In genomic region chr6:22417189-22417588, GRCm38 (mm10) we compare ENCODE assay signal across 14 mouse cellular contexts.
DNase-seq lines count a peak whose midpoint lies in the region; ATAC-seq and TF ChIP-seq lines count a peak whose summit lies in the region.
"Had no signal": no experiment of that assay in that cellular context is flagged by ENCODE, and none has a peak within 500 bp of the region (broad histone marks: within the 10 kb centered on the region; RNA-seq: fewer than 3 reads in every experiment).

No protein-coding gene starts in this region.

- no peaks in the 10 kb centered on the region for H3K4me1 ChIP-seq in lung, postnatal 0 days (ENCODE audit: insufficient read depth, low read depth, low read length)
- no peaks in the 10 kb centered on the region for H3K4me1 ChIP-seq in kidney, postnatal 0 days (replicated peaks; ENCODE audit: insufficient read depth, low read length)
- H3K4me1 ChIP-seq in stomach, embryonic 16.5 days (ENCODE audit: control insufficient read depth, insufficient read depth, low read length): 0 out of 2 replicates have a peak, but pooled peaks cover 3% of the 10 kb centered on the region
- peaks cover 4% of the 10 kb centered on the region; the same call in 1 of the 2 replicates for H3K4me1 ChIP-seq in heart, embryonic 11.5 days (ENCODE audit: control insufficient read depth, insufficient read depth, low read length)
- H3K4me1 ChIP-seq: embryonic facial prominence, embryonic 13.5 days; liver, embryonic 12.5 days had no signal

- no peaks in the 10 kb centered on the region for H3K9me3 ChIP-seq in lung, postnatal 0 days (ENCODE audit: low read length)
- no peaks in the 10 kb centered on the region for H3K9me3 ChIP-seq in kidney, postnatal 0 days (replicated peaks; ENCODE audit: low read length)
- no peaks in the 10 kb centered on the region for H3K9me3 ChIP-seq in stomach, embryonic 16.5 days (replicated peaks; ENCODE audit: control insufficient read depth, low read length)
- H3K9me3 ChIP-seq in heart, embryonic 11.5 days (replicated peaks; ENCODE audit: control insufficient read depth, low read length): no peaks in the 10 kb centered on the region
- H3K9me3 ChIP-seq: embryonic facial prominence, embryonic 13.5 days; liver, embryonic 12.5 days had no signal

- no peak overlapping the region for H3K4me3 ChIP-seq in lung, postnatal 0 days (ENCODE audit: low read depth, low read length)
- no peak overlapping the region for H3K4me3 ChIP-seq in kidney, postnatal 0 days (replicated peaks; ENCODE audit: low read depth, low read length)
- H3K4me3 ChIP-seq in stomach, embryonic 16.5 days (replicated peaks; ENCODE audit: low read length): no peak overlapping the region
- H3K4me3 ChIP-seq in heart, embryonic 11.5 days (ENCODE audit: low read depth, low read length): no peak overlapping the region
- H3K4me3 ChIP-seq: embryonic facial prominence, embryonic 13.5 days; heart, embryonic 12.5 days; liver, embryonic 12.5 days had no signal

- no peaks in the 10 kb centered on the region for H3K27me3 ChIP-seq in lung, postnatal 0 days (replicated peaks; ENCODE audit: insufficient read depth, low read length)
- H3K27me3 ChIP-seq in kidney, postnatal 0 days (ENCODE audit: insufficient read depth, low read length): no peaks in the 10 kb centered on the region
- H3K27me3 ChIP-seq in stomach, embryonic 16.5 days (ENCODE audit: control insufficient read depth, insufficient read depth, low read length): no peaks in the 10 kb centered on the region
- no peaks in the 10 kb centered on the region for H3K27me3 ChIP-seq in heart, embryonic 11.5 days (ENCODE audit: control insufficient read depth, insufficient read depth, low read length)
- H3K27me3 ChIP-seq: CH12.LX; embryonic facial prominence, embryonic 13.5 days; heart, embryonic 12.5 days; liver, embryonic 12.5 days had no signal

- H3K9ac ChIP-seq in lung, postnatal 0 days (replicated peaks; ENCODE audit: low read depth): no peak overlapping the region
- H3K9ac ChIP-seq in kidney, postnatal 0 days (ENCODE audit: low read depth, low read length): no peak overlapping the region
- no peak overlapping the region for H3K9ac ChIP-seq in stomach, embryonic 16.5 days (ENCODE audit: low read length)
- H3K9ac ChIP-seq in heart, embryonic 11.5 days (ENCODE audit: low read depth, low read length): no peak overlapping the region
- H3K9ac ChIP-seq: embryonic facial prominence, embryonic 13.5 days; heart, embryonic 12.5 days; hindbrain, embryonic 14.5 days; liver, embryonic 12.5 days had no signal

- WGBS in lung, postnatal 0 days: 51% methylated on average over 2 of the region's 2 CpGs
- 35% methylated on average over 2 of the region's 2 CpGs for WGBS in kidney, postnatal 0 days
- 54% methylated on average over 2 of the region's 2 CpGs for WGBS in stomach, embryonic 16.5 days
- WGBS in heart, embryonic 11.5 days (ENCODE audit: insufficient replicate concordance): 61% methylated on average over 2 of the region's 2 CpGs

- DNase-seq in lung, postnatal 0 days (ENCODE audit: low spot score): peak; percentile 42
- DNase-seq in lung, postnatal 4 days: no peak
- DNase-seq in fat pad, adult 2 months (ENCODE audit: extremely low read depth, low read depth, low spot score): peak; percentile 7
- peak; percentile 29 for DNase-seq in kidney, postnatal 0 days (ENCODE audit: low spot score)
- no peak for DNase-seq in cerebellum, postnatal 25 days
- DNase-seq in cerebellum, adult 8-10 months: no peak
- DNase-seq: layer of hippocampus, postnatal 36 days had no signal

- peak; percentile 69 for ATAC-seq in lung, postnatal 0 days
- peak; percentile 87; the same call in 1 of the 2 replicates for ATAC-seq in kidney, postnatal 0 days (replicated peaks; ENCODE audit: low FRiP score, low read depth)
- peak; percentile 47; the same call in 1 of the 2 replicates for ATAC-seq in stomach, embryonic 16.5 days (ENCODE audit: insufficient read depth, low FRiP score)
- ATAC-seq in heart, embryonic 11.5 days (replicated peaks; ENCODE audit: insufficient number of reproducible peaks, low FRiP score, low TSS enrichment): no peak
- ATAC-seq: liver, embryonic 12.5 days had no signal

- TF ChIP-seq CTCF in lung, postnatal 0 days (IDR thresholded peaks at IDR 0.05): no peak
- no peak for TF ChIP-seq CTCF in kidney, postnatal 0 days (IDR thresholded peaks at IDR 0.05; ENCODE audit: low read depth)

- TF ChIP-seq EP300 in lung, postnatal 0 days (IDR thresholded peaks at IDR 0.05): no peak

- no peak overlapping the region for H3K4me2 ChIP-seq in lung, postnatal 0 days (replicated peaks; ENCODE audit: low read depth, low read length)
- H3K4me2 ChIP-seq in kidney, postnatal 0 days (ENCODE audit: low read length): no peak overlapping the region
- no peak overlapping the region for H3K4me2 ChIP-seq in stomach, embryonic 16.5 days (ENCODE audit: low read depth, low read length)
- H3K4me2 ChIP-seq in heart, embryonic 11.5 days: no peak overlapping the region
- H3K4me2 ChIP-seq: embryonic facial prominence, embryonic 13.5 days; heart, embryonic 12.5 days; hindbrain, embryonic 14.5 days; liver, embryonic 12.5 days had no signal

- H3K27ac ChIP-seq in lung, postnatal 0 days (ENCODE audit: low read length): no peak overlapping the region
- no peak overlapping the region for H3K27ac ChIP-seq in kidney, postnatal 0 days
- no peak overlapping the region for H3K27ac ChIP-seq in stomach, embryonic 16.5 days (ENCODE audit: low read length)
- no peak overlapping the region for H3K27ac ChIP-seq in heart, embryonic 11.5 days (ENCODE audit: low read depth, low read length)
- H3K27ac ChIP-seq: embryonic facial prominence, embryonic 13.5 days; hindbrain, embryonic 14.5 days; liver, embryonic 12.5 days had no signal

- no peaks in the 10 kb centered on the region for H3K36me3 ChIP-seq in lung, postnatal 0 days (ENCODE audit: insufficient read depth, low read length)
- no peaks in the 10 kb centered on the region for H3K36me3 ChIP-seq in kidney, postnatal 0 days (ENCODE audit: insufficient read depth, low read length)
- H3K36me3 ChIP-seq in stomach, embryonic 16.5 days (ENCODE audit: control insufficient read depth, insufficient read depth, low read length): no peaks in the 10 kb centered on the region
- H3K36me3 ChIP-seq in heart, embryonic 11.5 days (ENCODE audit: control insufficient read depth, insufficient read depth, low read length): no peaks in the 10 kb centered on the region
- H3K36me3 ChIP-seq: embryonic facial prominence, embryonic 13.5 days; heart, embryonic 12.5 days; liver, embryonic 12.5 days had no signal

Comparison
In these comparisons a context has a peak if more than half of its experiments do, and no peak if none do; other contexts are left out.
1. DNase-seq: peak in lung, postnatal 0 days (single experiment), fat pad, adult 2 months (single experiment) and kidney, postnatal 0 days (single experiment); none in lung, postnatal 4 days (0 of 2), cerebellum, postnatal 25 days (0 of 2) and cerebellum, adult 8-10 months (single experiment).